Mouse (Mus musculus): ENCODE results near the gene Asap3.
A peak's percentile ranks its signal among the peaks of the same experiment; 100 is the strongest.

The Asap3 gene

GRCm38 (mm10) chr4:136181367-136181766 lies 24.8 kb upstream of the Asap3 start:
- DNase-seq (ENCODE audit: low read depth) = no peak

GRCm38 (mm10) chr4:136185375-136185774 lies 20.8 kb upstream of the Asap3 start:
- DNase-seq (ENCODE audit: low read depth) = peak; percentile 70

GRCm38 (mm10) chr4:136186315-136186714 lies 19.9 kb upstream of the Asap3 start:
- DNase-seq (ENCODE audit: low read depth) = no peak

DNA sequence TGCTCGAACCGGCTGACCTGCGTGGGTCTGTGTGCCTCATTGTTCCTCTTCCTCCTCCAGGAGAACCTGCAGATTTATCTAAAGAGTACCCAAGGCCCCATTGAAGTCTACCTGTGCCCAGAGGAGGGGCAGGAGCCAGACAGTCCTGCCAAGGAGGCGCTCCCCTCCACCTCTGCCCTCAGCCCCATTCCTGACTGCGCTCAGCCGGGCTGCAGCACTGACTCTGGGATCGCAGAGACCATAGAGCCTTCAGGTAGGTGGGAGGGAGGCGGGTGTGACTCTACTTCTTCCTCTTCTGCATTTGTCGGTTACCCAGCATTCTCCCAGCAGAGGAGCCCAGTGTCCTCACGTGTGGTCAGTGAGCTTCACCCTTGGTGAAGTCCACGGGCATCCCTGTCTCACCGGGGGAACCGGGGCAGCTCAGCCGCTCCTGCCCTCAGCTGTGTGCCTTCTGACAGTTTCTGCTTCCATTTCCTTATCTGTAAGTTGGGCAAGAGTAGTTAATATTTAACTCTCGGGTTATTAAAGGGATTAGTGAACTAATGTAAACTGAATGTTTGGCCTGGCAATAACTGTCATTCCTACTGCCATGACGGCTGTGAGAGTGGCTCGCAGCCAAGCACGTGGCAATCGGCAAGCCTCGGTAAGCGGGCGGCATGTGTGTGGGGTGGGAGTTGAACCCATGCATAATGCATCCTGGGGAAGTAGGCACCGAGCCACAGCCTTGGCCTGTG lies 19.3 kb upstream of the Asap3 start:
- DNase-seq (ENCODE audit: low read depth) = no peak

DNA sequence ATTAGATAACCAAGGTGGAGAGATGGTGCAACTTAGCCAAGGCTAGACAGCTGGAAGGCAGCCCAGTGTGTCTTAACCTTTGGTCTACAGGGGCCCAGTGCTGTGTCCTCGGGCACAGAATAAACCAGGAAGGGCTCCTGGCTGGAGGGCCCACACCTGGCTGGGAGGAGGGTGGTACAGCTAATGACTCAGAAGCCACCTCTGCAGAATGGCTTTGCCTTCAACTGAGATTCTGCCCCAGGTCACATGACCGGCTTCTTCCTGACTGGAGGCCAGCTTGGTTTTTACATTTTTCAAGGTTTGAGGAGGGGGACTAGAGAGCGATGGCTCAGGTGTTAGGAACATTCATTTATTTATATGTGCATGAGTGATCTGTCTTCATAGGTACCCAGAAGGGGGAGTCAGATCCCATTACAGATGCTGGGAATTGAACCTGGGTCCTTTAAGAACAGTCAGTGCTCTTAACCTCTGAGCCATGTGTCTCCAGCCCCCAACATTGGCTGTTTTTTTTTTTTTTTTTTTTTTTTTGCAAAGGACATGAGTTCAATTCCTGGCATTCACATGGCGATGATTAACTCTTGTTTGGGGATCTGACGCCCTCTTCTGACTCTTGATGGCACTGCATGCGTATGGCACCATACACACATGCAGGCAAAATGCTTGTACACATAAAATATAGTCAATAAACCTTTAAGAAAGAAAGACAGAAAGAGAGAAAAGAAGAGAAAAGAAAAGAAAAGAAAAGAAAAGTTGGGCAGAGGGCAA lies 17.0 kb upstream of the Asap3 start:
- DNase-seq (ENCODE audit: low read depth) = no peak

DNA sequence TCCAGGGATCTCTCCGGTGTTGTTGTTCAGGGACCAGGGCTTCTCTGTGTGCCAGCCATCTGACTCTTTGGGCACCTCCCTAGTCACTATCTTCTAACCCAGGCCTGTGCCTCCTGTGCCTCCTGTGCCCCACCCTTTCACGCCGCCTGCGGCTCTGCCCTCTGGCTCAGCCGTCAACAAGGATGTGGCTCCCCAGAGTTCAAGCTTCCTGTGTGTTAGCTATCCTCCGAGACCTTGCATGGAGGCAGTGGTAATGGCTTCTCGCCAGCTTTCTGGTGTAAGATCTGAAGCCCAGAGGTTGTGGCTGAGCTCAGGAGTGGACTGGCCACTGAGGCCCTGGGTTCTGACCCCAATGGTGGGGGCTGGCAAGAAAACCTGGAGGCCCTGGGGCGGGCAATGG lies 16.3 kb upstream of the Asap3 start:
- no peak for DNase-seq (ENCODE audit: low read depth)

GRCm38 (mm10) chr4:136193571-136193970 lies 12.6 kb upstream of the Asap3 start:
- DNase-seq (ENCODE audit: low read depth) = no peak

GRCm38 (mm10) chr4:136195029-136195428 lies 11.1 kb upstream of the Asap3 start:
- DNase-seq (ENCODE audit: low read depth) = no peak

- no peak for DNase-seq (ENCODE audit: low read depth)
Observed at GRCm38 (mm10) chr4:136195629-136196028, 10.5 kb upstream of the Asap3 start.

DNA sequence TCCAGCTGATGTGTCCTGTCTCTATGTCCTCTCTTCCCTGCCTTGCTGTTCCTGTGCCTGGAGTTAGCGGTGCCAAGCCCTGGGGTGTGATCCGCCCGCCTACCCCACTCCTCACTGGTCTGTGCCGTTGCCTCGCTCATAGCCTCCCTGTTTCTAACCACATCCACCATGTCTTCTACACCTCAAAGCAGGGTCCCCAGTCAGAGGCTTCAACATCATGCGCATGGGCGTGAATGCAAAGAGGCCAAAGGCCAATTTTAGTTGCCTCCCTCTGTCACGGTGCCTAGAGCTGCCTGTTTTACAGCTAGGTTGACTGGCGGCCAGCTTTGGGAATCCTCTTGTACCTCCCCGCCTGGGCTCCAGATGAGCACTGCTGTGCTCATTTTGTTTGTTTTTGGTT lies 10.0 kb upstream of the Asap3 start:
- DNase-seq (ENCODE audit: low read depth) = no peak

GRCm38 (mm10) chr4:136198846-136199245 lies 7.3 kb upstream of the Asap3 start:
- no peak for DNase-seq (ENCODE audit: low read depth)

GRCm38 (mm10) chr4:136199562-136200292 lies 6.4 kb upstream of the Asap3 start:
- no peak for DNase-seq (ENCODE audit: low read depth)

- no peak for DNase-seq (ENCODE audit: low read depth)
Observed at GRCm38 (mm10) chr4:136202509-136202908, 3.7 kb upstream of the Asap3 start.

GRCm38 (mm10) chr4:136204775-136205174 lies 1.4 kb upstream of the Asap3 start:
- DNase-seq (ENCODE audit: low read depth) = no peak

DNA sequence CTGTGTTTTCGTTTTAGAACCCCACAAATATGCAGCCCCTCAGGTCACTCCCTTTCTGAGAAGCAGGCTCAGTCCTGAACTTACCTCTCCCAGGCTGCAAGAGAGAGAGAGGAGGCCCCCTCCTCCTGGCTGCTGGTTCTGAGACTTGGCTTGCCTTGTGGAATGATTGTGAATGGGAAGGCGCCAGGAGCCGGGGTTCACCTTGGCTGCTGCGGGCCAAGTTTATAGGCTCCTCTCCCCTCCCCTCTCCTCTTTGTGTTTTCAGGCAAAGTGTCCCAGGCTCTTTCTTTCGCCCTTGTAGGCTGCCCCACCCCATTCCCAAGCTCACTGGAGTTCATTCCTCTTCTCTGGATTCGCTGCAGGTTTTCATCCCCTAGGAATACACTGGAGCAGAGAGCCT lies 778 bp downstream of the Asap3 start:
- DNase-seq (ENCODE audit: low read depth) = no peak

DNA sequence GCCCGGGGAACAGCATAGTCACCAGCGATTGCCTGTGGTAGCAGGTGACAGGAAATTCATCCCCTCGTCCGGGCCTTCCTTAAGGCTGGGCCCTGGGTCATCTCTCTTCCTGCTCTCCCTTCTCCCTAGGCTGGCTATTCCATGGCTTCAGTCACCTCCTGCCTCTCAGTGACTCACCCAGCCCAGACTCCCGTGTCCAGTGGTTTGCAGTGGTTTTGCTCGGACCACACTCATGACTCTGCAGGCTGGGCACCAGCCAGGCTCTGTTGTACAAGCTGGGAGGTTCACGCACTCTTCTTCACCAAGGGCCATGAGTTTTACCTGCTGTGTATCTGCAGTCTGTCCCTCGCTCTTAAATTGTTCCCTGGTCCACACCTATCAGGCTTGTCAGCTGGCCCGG lies 4.8 kb downstream of the Asap3 start:
- no peak for DNase-seq (ENCODE audit: low read depth)

DNA sequence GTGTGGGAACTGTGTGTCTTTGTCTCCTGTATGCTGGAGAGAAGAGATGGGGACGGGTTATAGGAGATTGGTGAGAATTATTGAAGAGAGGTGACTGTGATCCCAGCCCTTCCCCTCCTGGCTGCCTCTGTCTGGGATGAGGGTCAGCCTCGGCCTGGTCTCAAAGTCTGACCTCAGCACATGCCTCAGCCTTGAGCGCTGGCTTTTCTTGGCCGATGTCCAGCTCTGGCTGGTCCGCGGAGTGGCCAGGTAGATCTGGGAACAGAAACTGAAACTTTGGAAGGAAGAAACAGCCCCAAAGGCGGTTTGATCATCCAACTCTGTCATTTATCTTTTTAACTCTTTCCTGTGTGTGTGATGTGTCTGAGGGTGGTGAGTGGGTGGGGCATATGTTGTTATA lies 7.5 kb downstream of the Asap3 start:
- no peak for DNase-seq (ENCODE audit: low read depth)

- DNase-seq (ENCODE audit: low read depth) = no peak
Observed at GRCm38 (mm10) chr4:136214828-136215227, 8.7 kb downstream of the Asap3 start.

GRCm38 (mm10) chr4:136215576-136215975 lies 9.4 kb downstream of the Asap3 start:
- DNase-seq (ENCODE audit: low read depth) = no peak

DNA sequence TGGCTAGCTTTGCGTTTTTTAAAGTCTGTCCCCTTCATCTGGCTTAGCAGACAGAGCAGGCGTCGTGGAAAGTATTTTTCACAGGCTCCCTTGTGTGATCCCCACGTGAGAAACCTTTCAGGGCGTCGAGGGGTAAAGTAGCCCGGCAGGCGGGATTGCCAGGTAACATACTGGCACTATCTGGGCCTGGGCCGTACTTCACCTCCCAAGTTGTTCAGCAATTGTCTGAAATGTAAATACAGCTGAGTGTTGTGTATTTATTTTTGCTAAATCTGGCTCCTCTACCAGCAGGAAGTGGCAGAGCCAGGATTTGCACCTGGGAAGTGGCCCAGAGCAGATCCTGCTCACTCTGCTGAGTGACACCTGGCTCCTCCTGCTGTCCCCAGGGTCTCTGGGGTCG lies 10.9 kb downstream of the Asap3 start:
- no peak for DNase-seq (ENCODE audit: low read depth)

DNA sequence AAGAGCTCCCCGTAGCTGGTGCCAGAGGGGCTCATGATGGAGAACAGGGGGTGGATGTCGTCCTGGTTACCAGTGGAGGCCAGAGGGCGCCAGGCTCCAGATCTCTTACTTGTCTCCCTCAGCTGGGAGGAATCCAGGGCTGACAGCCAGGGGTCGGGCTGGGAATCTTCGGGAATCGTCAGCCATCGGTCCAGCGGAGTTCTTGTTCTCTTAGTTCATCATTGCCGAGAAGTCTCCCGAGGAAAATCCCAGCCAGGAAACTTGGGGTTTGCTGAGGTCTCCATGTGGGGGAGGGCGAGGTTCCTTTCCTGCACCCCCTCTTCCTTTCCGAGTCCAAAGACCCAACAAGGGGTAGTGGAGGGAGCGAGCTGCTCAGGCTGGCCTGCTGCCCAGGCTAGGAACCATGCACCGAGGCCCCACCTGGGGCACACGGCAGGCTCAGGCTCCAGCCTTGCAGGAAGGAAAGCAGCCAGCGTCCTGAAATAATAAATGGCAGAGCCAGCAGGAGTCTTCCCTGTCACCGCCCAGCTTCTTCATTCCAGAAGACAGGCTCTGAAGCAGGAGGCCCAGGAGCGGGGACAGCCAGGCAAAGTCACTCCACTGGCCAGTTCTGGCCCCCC lies 12.5 kb downstream of the Asap3 start:
- no peak for DNase-seq (ENCODE audit: low read depth)

DNA sequence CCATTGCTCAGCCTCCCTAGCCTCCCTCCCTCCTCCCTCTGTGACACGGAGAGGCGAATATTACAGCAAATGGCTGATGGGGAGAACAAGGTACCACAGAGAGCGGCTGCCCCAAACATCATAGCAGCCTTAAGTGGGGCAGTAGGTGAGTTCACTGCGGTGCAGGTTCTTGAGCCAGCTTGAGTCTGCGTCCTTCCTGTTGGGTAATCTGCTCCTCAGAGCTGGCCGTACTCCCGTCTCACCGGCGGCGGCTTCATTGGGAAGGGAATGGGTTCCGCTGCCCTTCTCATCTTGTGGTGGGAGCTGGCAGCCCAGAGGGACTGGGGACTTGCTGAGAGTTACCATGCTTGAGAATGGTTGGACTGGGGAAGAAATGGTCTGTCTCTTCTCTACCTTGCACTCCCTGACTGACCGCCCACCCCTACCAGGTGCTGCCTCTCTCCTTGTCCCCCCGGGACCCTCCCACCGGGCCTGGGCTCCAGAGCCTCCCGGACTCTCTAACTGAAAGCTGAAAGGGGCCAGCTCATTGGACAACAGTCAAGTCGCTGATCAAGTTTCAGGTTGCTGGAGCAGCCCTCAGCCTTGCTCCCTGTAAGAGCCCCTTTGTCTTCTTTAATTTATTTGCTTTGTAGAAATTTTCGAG lies 14.1 kb downstream of the Asap3 start:
- no peak for DNase-seq (ENCODE audit: low read depth)

Measured in fibroblast of lung, adult 2 months (primary cell).